Mouse (Mus musculus): ENCODE results near the gene Zfp869.
"Not testable (repeated sequence)": the region's sequence is repeated elsewhere in the genome, so short reads cannot be mapped to it uniquely, and the experiment has no call there.

Zfp869 gene

DNA sequence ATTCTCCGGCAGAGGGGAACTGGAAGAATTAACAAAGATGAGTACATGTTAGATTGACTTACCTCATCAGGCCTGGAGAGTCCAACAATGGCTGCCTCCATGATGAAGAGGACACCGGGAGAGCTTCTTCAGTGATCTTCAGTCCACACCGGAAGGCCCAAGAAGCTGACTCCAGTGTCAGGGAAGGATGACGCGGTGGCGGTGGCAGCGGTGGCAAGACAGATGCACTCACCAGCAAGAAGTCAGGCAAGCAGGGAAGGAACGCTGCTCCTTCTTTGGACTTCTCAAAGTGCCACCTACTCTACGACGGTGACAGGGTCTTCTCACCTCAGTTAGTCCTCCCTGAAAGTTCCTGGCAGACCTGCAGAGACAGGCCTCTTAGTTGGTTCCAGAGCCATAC, at the start of gene Zfp869:
TSS of gene Zfp869 (minus strand) at position 101 of the 400 bp plus-strand sequence.
- not testable (repeated sequence) for DNase-seq (ENCODE audit: low spot score in 2 of 2)

DNA sequence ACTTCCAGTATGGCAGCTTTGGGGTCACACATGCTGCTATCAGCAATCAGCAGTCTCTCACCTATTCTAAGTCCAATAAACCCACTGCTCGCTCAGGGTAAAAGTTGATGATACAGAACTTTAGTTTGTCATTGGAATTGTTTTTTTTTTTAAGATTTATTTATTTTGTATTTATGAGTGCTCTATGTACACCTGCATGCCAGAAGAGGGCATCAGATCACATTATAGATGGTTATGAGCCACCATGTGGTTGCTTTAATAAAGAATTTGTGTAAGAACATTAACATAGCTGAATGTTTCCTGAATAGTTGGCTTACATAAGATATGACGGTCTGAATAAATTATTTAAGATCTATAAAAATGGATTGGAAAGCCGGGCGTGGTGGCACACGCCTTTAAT, 47.8 kb upstream of the Zfp869 start:
- DNase-seq (ENCODE audit: low spot score in 2 of 2), result no peak

DNA sequence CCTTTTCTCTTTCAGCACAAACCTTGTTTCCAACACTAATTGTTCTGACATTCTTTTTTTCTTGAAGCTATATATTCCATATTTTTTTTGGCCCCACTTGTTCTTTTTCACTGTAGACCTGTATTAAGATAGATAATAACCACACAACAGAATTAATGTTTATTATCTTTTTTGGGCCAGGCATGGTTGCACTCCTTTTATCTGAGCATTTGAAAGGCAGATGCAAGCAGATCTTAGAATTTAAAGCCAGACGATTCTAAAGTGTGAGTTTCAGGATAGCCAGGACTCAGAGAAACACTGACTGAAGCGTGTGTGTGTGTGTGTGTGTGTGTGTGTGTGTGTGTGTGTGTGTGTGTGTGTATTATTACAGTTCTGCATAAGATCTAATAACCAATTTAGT, 41.9 kb upstream of the Zfp869 start:
- DNase-seq (ENCODE audit: low spot score in 2 of 2), result no peak

DNA sequence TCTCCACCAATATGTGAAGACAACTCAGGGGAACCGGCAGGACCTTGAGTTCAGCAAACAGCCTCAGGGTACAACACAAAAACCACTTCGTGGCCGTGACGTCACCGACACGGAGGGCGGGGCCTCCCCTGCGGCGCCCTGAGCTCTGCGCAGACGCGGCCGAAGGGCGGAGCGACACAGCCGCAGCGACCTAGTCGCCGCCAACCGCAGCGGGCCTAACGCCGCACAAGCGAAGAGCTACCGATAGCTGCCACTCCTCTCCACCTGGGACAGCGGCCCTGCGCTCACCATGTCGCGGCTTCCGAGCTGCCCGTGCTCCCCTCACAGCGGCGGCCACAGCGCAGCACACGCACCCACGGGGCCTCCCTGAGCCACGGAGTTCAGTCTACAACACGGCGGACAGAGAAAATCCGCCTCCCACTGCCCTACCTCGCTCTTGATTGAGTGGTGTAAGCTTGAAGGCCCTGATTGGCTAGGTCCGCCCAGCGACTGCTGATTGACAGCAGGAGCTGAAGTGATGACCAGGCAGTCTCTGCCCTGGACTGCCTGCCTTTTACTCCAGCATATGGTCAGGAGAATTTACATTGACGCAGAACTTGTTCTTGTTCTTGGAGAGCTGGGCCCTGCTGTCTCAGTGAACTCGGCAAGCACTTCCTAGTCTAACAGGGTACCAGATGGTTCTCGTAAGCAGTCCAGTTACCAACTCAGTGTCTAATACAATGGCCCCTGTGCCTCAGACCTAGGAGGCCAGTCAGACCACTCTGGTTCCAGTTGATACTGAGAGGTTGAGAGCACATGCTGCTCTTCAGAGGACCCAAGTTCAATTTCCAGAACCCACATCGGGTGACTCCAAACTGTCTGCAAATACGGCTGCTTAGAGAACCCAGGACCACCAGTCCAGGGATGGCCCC, 39.3 kb upstream of the Zfp869 start, which contains the start of gene Zfp963:
TSS of gene Zfp963 (minus strand) at position 427 of the 911 bp plus-strand sequence.
- peak; percentile 90 to 94 for DNase-seq (ENCODE audit: low spot score in 2 of 2)

DNA sequence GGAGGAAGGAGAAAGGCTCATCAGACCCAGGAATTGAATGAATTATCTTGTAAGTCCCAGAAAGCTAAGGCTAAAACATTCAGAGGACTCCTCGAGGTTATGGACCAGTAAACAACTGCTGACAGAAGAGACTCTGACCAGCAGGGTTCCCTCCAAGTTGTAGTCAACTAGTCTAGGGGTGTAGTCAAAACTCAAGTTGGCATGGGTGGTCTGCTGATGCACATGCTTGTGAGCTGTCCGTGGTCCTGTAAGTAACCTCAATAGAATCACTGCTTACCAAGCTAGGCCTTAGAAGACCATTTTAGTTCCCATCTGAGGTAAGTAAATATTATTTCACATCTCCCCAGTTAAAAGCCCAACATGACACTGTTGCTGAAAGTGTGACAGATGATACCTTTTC, 30.7 kb upstream of the Zfp869 start:
- no peak for DNase-seq (ENCODE audit: low spot score in 2 of 2)

DNA sequence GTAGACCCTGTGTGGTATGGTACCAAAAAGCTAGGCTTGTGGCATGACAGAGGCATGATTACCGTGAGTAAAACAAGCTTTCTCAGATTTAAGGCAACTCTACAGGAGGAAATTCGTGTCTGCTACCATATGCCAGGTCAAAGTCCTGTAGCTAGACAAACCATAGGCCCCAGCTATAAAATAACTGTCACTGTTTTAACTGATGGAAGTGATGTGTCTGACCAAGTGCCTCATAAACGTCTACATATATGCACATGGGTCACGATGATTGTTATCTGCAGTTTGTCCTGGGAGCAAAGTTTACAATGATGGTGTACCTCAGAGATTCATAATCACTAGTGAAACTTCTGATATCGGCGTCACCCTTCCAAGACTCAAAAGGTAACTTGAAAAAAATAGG, 30.2 kb upstream of the Zfp869 start:
- no peak for DNase-seq (ENCODE audit: low spot score in 2 of 2)

DNA sequence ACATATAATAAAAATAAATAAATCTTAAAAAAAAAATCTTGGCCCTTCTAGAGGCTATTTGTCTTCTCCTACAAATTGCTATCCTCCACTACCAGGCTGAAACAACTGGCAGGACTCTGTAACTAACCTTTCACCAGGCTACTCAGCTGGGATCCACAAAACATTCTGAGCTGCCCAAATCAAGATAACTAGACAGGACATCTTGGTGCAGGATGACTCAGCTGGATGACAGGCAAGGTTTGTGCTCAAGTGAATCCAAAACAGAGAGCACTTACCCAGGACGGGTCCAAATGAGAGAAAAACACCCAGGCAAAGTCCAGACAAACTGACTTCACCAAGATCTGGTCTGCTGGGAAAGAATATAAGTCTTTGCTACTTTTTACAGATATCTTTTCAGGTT, 25.0 kb upstream of the Zfp869 start:
- DNase-seq (ENCODE audit: low spot score in 2 of 2), result no peak

DNA sequence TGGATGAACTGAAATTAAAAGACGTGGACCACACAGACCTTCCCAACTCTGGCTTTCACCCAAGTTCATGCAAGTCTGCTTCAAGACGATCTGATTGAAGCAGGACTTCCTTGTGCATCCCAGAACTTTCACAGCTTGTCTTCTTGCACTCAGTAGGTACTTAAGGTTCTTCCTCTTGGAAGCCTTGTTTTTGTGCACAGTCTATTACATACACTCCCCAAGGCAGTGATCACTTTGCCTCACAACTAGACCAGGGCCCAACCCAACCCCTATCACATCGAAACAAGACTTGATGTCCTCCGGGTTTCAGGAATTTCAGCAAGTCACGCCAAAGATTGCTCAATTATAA, 6.7 kb upstream of the Zfp869 start:
- no peak for DNase-seq (ENCODE audit: low spot score in 2 of 2)

DNA sequence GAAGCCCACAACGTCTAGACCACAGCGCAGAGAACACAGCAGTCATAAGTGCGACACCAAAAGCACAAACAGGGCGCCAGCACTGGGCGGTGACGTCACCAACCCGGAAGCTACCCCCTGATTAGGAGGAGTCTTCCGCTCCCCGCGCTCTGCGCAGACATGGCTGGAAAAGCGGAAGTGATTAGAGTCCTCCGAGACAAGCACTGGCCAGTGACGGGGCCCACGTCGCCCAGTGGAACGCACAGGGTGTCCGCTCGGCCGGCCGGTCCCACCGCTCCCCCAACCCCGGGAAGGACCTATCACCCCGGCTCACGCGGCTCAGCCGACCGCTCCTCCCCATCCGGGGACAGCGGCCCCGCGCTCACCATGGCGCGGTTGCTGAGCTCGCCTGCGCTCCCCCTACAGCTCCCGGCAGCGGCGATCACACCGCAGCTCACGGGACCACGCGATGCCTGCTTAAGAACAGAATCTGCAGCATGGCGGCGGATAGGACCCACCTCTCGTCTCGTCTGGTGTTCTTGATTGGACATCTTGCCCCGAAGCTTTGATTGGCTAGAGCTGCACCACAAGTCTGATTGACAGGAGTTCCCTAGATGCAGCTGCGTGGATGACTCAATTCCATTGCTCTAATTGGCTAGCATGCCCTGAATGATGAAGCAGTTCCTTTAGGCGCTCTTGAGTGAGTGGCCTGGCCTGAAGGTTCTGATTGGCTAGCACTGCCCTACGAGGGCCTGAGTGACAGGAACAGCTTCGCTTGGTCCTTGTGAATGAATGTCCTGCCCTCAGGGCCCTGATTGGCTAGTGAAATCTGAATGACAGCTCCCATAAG, 6.1 kb upstream of the Zfp869 start:
- peak; percentile 92 to 99 for DNase-seq (ENCODE audit: low spot score in 2 of 2)

DNA sequence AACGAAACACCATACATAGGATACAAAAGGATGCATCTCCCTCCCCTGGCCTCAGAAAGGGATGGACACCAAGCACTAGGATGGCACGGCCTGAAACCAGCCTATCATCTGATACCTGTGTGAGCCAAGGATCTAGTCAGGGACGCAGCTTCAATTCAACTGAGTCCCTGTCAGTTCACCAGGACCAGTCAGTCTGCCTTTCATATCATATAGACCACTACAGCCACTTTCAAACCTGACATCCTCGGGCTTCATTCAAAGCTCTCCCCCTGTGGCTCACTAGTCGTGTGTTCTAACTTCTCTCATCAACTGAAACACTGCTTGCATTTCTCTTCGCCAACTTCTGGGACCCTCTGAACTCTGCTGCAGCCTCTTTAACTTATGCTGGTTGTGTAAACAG, 4.8 kb upstream of the Zfp869 start:
- no peak for DNase-seq (ENCODE audit: low spot score in 2 of 2)

DNA sequence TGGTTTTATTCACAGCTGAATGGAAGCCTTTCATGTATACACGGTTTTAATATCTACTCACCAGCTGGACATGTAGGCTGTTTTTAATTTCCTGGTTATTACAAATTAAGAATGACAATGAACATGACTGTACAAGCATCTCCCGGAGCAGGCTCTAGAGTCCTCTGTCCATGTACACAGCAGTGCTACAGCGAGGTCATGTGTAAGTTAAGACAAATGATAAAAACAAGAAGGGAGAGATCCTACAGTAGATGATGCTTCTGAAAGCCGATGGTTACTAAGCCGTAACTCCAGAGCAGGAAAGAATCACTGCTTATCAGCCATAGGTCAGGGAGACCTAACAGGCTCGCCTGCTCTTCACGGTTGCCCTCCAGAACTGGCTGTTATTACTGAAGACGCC, 3.0 kb upstream of the Zfp869 start:
- DNase-seq (ENCODE audit: low spot score in 2 of 2), result no peak

DNA sequence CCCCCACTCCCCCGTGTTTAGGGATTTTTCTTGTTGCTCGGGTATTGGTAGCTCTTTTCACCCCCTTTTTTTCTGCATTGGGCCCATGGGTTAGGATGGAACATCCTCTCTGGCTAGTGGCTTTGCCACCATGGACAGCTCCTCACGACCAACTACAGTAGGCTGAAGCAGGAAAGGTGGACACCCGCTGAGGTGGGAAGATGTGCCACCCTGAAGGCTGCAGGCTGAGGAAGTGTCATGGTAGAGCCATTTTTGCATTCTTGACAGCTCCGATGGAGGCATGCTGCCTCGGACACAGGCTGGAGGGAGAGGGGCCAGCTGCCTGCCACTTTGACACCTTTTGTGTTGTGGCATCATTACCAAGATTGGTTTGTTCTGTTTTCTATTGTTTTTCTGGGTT, 8.7 kb downstream of the Zfp869 start:
- no peak for DNase-seq (ENCODE audit: low spot score in 2 of 2)

DNA sequence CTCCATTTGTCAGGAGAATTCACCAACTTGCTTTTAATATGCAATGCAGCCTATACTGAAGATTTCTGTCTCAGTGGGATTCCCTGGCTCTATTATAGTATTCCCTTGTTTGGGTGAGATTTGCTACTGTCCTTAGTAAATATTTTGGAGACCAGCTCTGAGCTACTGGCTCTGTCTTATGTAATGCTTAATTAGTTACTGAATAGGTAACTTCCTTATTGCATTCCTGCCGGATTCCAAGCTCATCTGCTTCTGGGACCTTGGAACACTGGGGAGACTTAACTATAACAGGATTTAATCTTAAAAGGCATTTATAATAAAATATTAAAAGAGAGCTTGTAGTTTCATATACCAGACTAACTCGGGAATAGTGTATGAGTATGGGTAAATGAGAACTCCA, 45.5 kb downstream of the Zfp869 start:
- DNase-seq (ENCODE audit: low spot score in 2 of 2), result not testable (repeated sequence)

DNA sequence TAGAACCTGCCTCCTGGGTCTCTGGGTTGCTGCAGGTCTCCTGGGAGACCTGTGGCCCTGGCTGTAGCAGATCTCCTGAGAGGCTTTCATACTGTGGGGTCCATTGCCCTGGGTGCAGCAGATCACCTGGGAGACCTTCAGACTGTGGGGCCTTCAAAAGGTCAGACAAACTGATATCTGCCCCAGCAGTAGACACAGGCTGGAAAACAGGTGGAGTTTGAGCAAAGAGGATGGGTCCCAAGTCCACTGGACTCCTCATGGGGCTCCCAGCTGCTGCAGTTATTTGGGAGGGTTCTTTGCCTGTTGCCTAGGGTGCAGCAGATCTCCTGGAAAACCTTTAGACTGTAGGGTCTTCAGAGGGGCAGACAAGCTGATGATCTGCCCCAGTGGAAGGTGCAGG, 49.2 kb downstream of the Zfp869 start:
- DNase-seq (ENCODE audit: low spot score in 2 of 2), result no peak

All from frontal cortex, postnatal 14 days (tissue).